Mouse (Mus musculus) brain, embryonic 14.5 days (tissue): ENCODE measurements at regions not wholly inside any gene's neighbourhood (a gene's known extent, or its start where the extent isn't known, plus 50 kb on each side); places are given as distances from the start of the nearest gene placed in this dataset.

Experiments
- CTCF ChIP-seq: fragments of 200-500 bp; IDR thresholded peaks from 2 replicates; pipeline ENCODE4 v1.5.1; 2012; ENCODE audit warnings: inconsistent platforms, mild to moderate bottlenecking, moderate library complexity, borderline replicate concordance; ENCODE audit not compliant: insufficient read depth, insufficient read length; ENCODE audit errors: extremely low read depth
- POLR2A ChIP-seq: fragments of 200-500 bp; IDR thresholded peaks from 2 replicates; pipeline ENCODE4 v1.6.1; 2012; ENCODE audit warnings: mild to moderate bottlenecking, inconsistent platforms, borderline replicate concordance; ENCODE audit not compliant: poor library complexity, insufficient read depth, insufficient read length, severe bottlenecking; ENCODE audit errors: extremely low read depth

DNA sequence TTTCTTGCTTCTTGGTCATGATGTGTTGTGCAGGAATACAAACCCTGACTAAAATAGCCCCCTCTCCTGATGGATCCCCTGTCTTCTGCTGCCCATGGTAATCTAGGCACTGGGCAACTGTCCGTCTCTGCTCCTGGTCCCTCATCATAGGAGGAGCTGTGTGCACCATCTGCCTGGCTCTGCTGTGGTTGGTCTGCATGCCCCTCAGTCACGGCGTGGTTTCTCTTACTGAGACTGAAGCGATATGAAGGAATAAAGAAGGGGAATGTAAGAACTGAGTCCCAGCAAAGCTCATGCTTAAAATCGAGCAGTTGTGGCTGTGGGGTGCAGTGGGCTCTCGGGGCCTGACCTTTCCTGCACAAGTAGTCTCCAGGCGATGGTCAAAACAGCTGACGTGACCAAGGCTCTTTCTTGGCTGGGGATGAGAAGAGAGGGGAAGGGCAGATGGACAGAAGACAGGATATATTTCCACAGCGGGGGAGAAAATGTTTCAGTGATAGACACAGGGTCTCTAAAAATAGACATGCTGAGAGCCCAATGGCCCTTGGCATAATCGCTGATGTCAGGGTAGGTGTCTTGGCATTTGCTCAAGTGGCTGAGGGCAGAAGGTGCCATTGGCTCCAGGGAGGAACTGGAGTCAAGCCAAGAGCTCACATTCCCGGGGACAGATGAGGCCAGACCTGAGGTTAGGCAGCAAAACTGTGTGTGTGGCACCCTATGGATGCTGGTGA, 50.6 kb upstream of the Iqsec3 start:
- TF ChIP-seq CTCF: no peak
- no peak for TF ChIP-seq POLR2A
